Mouse (Mus musculus): ENCODE data around the gene Negr1.

DNA sequence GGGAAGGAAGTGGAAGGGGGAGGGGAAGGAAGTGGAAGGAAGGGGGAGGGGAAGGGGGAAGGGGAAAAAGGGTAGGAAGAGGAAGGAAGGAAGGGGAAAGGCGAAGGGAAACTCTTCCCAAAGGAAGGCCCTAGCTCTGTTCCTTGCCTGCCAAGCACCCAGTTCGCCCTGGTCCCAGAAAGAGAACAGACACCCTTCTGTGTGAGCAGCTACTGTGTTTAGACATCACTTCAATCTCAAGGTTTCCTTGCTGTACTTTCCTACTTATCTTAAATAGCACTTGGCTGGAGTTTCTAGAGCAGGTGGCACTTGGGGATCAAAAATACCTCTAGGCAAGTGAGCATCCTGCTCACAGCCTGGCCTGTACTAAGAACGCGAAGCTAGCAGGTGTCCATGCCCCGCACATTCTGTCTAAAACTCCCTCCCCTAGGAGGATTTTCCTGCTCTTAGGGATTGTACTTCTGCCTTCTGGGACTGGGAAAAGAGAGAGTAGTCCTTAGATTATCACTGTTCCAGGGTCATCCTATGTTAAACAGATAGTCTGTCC, 128.5 kb downstream of the Negr1 start:
- no peak for TF ChIP-seq POLR2A (IDR thresholded peaks at IDR 0.05; ENCODE audit: extremely low read depth, insufficient read depth, low read length)
- TF ChIP-seq CTCF (IDR thresholded peaks at IDR 0.05; ENCODE audit: extremely low read depth, insufficient read depth, low read length): no peak
